In the genomic region with DNA sequence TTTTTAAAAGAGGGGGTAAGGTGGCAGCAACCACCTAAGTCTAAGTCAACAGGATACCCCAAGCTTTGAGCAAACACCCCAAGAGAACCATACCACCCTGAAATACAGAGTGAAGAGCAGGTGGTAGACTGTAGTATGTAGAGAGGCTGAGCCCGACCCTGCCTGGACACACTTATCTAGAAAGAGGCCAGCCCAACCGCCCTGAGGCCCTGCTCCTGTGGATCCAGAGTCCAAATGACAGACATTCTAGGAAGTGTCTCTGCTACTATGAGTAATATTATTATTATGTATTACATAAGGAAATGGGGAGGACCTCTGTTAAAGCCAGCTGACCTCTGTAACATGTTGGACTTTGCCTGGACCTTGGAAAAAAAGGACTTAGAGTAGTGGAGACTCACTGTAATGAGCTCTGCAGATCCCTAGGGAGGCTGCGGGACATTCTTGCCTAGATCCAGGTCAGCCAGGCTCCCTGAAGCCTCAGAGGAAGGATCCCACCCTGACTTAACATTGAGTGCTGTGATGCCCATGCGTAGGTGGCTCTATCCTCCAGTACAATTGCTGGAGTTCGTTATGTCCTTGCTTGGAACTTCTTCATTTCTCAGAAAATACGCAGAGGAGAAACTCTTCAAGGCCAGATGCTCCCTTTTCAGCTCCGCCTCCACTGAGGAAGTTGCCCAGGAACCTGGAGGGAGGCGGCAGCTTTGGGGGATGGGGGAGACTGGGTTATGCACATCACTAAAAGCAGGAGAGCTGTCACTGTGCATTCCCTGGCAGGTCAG, we compare ENCODE assay signal across 17 mouse cellular contexts. TPM values are rescaled to one million over a fixed set of nuclear protein-coding genes. Genes with fewer than 3 reads are reported as not detected.
DNase-seq lines count a peak whose midpoint lies in the region; ATAC-seq and TF ChIP-seq lines count a peak whose summit lies in the region.
"Had no signal": no experiment of that assay in that cellular context is flagged by ENCODE, and none has a peak within 500 bp of the region (broad histone marks: within the 10 kb centered on the region; RNA-seq: fewer than 3 reads in every experiment).

No protein-coding gene starts in this region.

- peak; percentile 3; the same call in 1 of the 2 replicates for TF ChIP-seq POLR2A in small intestine, adult 2 months (IDR thresholded peaks at IDR 0.05; ENCODE audit: low read depth, low read length)

- H3K9me3 ChIP-seq in lung, postnatal 0 days (ENCODE audit: low read length), result no peaks in the 10 kb centered on the region
- H3K9me3 ChIP-seq in intestine, embryonic 15.5 days, result no peaks in the 10 kb centered on the region
- H3K9me3 ChIP-seq: embryonic facial prominence, embryonic 12.5 days; forebrain, embryonic 12.5 days; hindbrain, embryonic 13.5 days; neural tube, embryonic 13.5 days had no signal

- H3K9ac ChIP-seq in lung, postnatal 0 days (replicated peaks; ENCODE audit: low read depth), result 0 out of 2 replicates have a peak overlapping the region, but pooled peaks have one; percentile 13
- H3K9ac ChIP-seq in intestine, embryonic 15.5 days, result no peak overlapping the region
- H3K9ac ChIP-seq: embryonic facial prominence, embryonic 12.5 days; forebrain, embryonic 12.5 days; hindbrain, embryonic 13.5 days; neural tube, embryonic 13.5 days had no signal

- DNase-seq in kidney, adult 11 months, result peak; percentile 67
- no peak for DNase-seq in kidney, postnatal 10 days
- DNase-seq in lung, postnatal 0 days (ENCODE audit: low spot score), result no peak
- no peak for DNase-seq in lung, postnatal 25 days (ENCODE audit: low spot score)
- no peak for DNase-seq in embryo, embryonic 10.5 days (ENCODE audit: low spot score)
- no peak for DNase-seq in spleen, postnatal 4 days (ENCODE audit: low spot score in 2 of 2)
- DNase-seq: adrenal gland, postnatal 36 days; cerebellum, adult 9-10 months; layer of hippocampus, postnatal 36 days; midbrain, embryonic 14.5 days had no signal

- H3K27me3 ChIP-seq in lung, postnatal 0 days (replicated peaks; ENCODE audit: insufficient read depth, low read length), result no peaks in the 10 kb centered on the region
- H3K27me3 ChIP-seq in intestine, embryonic 15.5 days (replicated peaks), result no peaks in the 10 kb centered on the region; the same call in 1 of the 2 replicates
- no peaks in the 10 kb centered on the region for H3K27me3 ChIP-seq in small intestine, adult 2 months (ENCODE audit: control insufficient read depth, insufficient read depth, low read length)
- H3K27me3 ChIP-seq: embryonic facial prominence, embryonic 12.5 days; hindbrain, embryonic 13.5 days; neural tube, embryonic 13.5 days had no signal

- WGBS in lung, postnatal 0 days, result 45% methylated on average over 8 of the region's 8 CpGs
- 40% methylated on average over 8 of the region's 8 CpGs for WGBS in intestine, embryonic 15.5 days
- WGBS in small intestine, adult 2 months, result 19% methylated on average over 8 of the region's 8 CpGs

- no peak for TF ChIP-seq EP300 in lung, postnatal 0 days (IDR thresholded peaks at IDR 0.05)

- H3K4me2 ChIP-seq in lung, postnatal 0 days (replicated peaks; ENCODE audit: low read depth, low read length), result no peak overlapping the region
- H3K4me2 ChIP-seq in intestine, embryonic 15.5 days (replicated peaks), result 0 out of 2 replicates have a peak overlapping the region, but pooled peaks have one; percentile 34
- H3K4me2 ChIP-seq: embryonic facial prominence, embryonic 12.5 days; forebrain, embryonic 12.5 days; hindbrain, embryonic 13.5 days; neural tube, embryonic 13.5 days had no signal

- H3K27ac ChIP-seq in lung, postnatal 0 days (ENCODE audit: low read length), result no peak overlapping the region
- peak overlapping the region; percentile 77 for H3K27ac ChIP-seq in intestine, embryonic 15.5 days
- peak overlapping the region; percentile 93 for H3K27ac ChIP-seq in small intestine, adult 2 months (ENCODE audit: insufficient read depth, low read depth, low read length)
- H3K27ac ChIP-seq: embryonic facial prominence, embryonic 12.5 days; forebrain, embryonic 12.5 days; hindbrain, embryonic 13.5 days; neural tube, embryonic 13.5 days had no signal

- H3K4me3 ChIP-seq in lung, postnatal 0 days (ENCODE audit: low read depth, low read length), result no peak overlapping the region
- no peak overlapping the region for H3K4me3 ChIP-seq in intestine, embryonic 15.5 days (replicated peaks)
- H3K4me3 ChIP-seq in small intestine, adult 2 months (ENCODE audit: low read depth, low read length), result no peak overlapping the region
- H3K4me3 ChIP-seq: embryonic facial prominence, embryonic 12.5 days; forebrain, embryonic 12.5 days; hindbrain, embryonic 13.5 days; neural tube, embryonic 13.5 days had no signal

- peaks cover 8% of the 10 kb centered on the region; the same call in 1 of the 2 replicates for H3K4me1 ChIP-seq in lung, postnatal 0 days (ENCODE audit: insufficient read depth, low read depth, low read length)
- peaks cover 25% of the 10 kb centered on the region for H3K4me1 ChIP-seq in intestine, embryonic 15.5 days (replicated peaks)
- peaks cover 37% of the 10 kb centered on the region for H3K4me1 ChIP-seq in small intestine, adult 2 months (ENCODE audit: control insufficient read depth, insufficient read depth, insufficient read length, low read length)
- H3K4me1 ChIP-seq: forebrain, embryonic 12.5 days; hindbrain, embryonic 13.5 days; neural tube, embryonic 13.5 days had no signal

- no peak for ATAC-seq in lung, postnatal 0 days
- peak; percentile 86 for ATAC-seq in intestine, embryonic 15.5 days
- ATAC-seq: CD4-positive, CD25-positive, alpha-beta regulatory T cell, adult 4 months had no signal

- TF ChIP-seq CTCF in lung, postnatal 0 days (IDR thresholded peaks at IDR 0.05), result no peak
- no peak for TF ChIP-seq CTCF in small intestine, adult 2 months (IDR thresholded peaks at IDR 0.05; ENCODE audit: extremely low read depth, insufficient read length, insufficient replicate concordance, low read depth, low read length)

- no peaks in the 10 kb centered on the region for H3K36me3 ChIP-seq in lung, postnatal 0 days (ENCODE audit: insufficient read depth, low read length)
- no peaks in the 10 kb centered on the region for H3K36me3 ChIP-seq in intestine, embryonic 15.5 days
- H3K36me3 ChIP-seq in small intestine, adult 2 months (ENCODE audit: control insufficient read depth, insufficient read depth, low read length), result no peaks in the 10 kb centered on the region
- H3K36me3 ChIP-seq: embryonic facial prominence, embryonic 12.5 days; forebrain, embryonic 12.5 days; hindbrain, embryonic 13.5 days; neural tube, embryonic 13.5 days had no signal

RNA-seq across cellular contexts. Expression of gene D10Jhu81e, which starts 25.7 kb away (rescaled TPM):
- 24.8 and 27.0 TPM in 2 replicates for polyA plus RNA-seq in lung, postnatal 0 days (2015; fragmentation: Nextera tagmentation; extraction: Ambion mirVana)
- polyA plus RNA-seq in intestine, embryonic 15.5 days (2015; fragmentation: Nextera tagmentation; extraction: Ambion mirVana), result 34.9 and 37.2 TPM in 2 replicates
- polyA plus RNA-seq in small intestine, adult 2 months (2012; rRNA removed), result 56.4 and 63.8 TPM in 2 replicates

RNA-seq across cellular contexts. Expression of gene Pwp2, which starts 41.0 kb away (rescaled TPM):
- 5.8 and 6.4 TPM in 2 replicates for polyA plus RNA-seq in lung, postnatal 0 days (2015; fragmentation: Nextera tagmentation; extraction: Ambion mirVana)
- 17.5 and 17.7 TPM in 2 replicates for polyA plus RNA-seq in intestine, embryonic 15.5 days (2015; fragmentation: Nextera tagmentation; extraction: Ambion mirVana)
- polyA plus RNA-seq in small intestine, adult 2 months (2012; rRNA removed), result 3.1 and 4.7 TPM in 2 replicates
